ENCODE assay signal across 14 mouse cellular contexts in the genomic region with DNA sequence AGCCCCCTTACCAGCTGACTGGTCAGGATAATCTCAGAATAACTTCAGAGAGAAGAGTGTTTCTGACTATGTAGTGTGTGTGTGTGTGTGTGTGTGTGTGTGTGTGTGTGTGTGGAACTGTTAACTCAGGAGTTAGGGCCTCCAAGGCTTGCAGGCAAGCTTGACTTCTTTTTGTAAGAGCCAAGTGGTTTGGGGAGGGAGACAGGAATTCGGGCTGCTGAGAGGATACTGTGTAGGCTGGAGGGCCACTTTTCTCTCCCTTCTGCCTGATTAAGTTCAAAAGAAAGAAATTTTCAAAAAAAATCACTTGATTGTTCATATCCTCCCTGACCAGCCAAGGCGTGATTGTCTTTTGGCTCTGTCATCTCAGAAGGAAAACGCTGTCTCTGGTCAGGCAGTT. TPM values are rescaled to one million over a fixed set of nuclear protein-coding genes. Genes with fewer than 3 reads are reported as not detected.
DNase-seq lines count a peak whose midpoint lies in the region; ATAC-seq lines count a peak whose summit lies in the region.
"Had no signal": no experiment of that assay in that cellular context is flagged by ENCODE, and none has a peak within 500 bp of the region (broad histone marks: within the 10 kb centered on the region; RNA-seq: fewer than 3 reads in every experiment).

No protein-coding gene starts in this region.

- WGBS in forebrain, embryonic 10.5 days: 27% methylated on average over 3 of the region's 3 CpGs
- WGBS in forebrain, embryonic 15.5 days: 12% methylated on average over 3 of the region's 3 CpGs
- 76% methylated on average over 3 of the region's 3 CpGs for WGBS in limb, embryonic 13.5 days

- no peaks in the 10 kb centered on the region for H3K9me3 ChIP-seq in forebrain, embryonic 10.5 days
- no peaks in the 10 kb centered on the region for H3K9me3 ChIP-seq in forebrain, embryonic 15.5 days
- no peaks in the 10 kb centered on the region for H3K9me3 ChIP-seq in limb, embryonic 13.5 days

- H3K27ac ChIP-seq in forebrain, embryonic 10.5 days: peak overlapping the region; percentile 31
- H3K27ac ChIP-seq in forebrain, embryonic 15.5 days (replicated peaks): no peak overlapping the region
- no peak overlapping the region for H3K27ac ChIP-seq in limb, embryonic 13.5 days

- no peak for ATAC-seq in forebrain, embryonic 15.5 days (replicated peaks)
- ATAC-seq in limb, embryonic 13.5 days (ENCODE audit: low FRiP score, low read depth): no peak

- H3K27me3 ChIP-seq in forebrain, embryonic 10.5 days (ENCODE audit: poor library complexity, severe bottlenecking): peaks cover 28% of the 10 kb centered on the region
- no peaks in the 10 kb centered on the region for H3K27me3 ChIP-seq in forebrain, embryonic 15.5 days
- H3K27me3 ChIP-seq in limb, embryonic 13.5 days: 0 out of 2 replicates have a peak, but pooled peaks cover 6% of the 10 kb centered on the region

- peaks cover 63% of the 10 kb centered on the region for H3K4me1 ChIP-seq in forebrain, embryonic 10.5 days
- peaks cover 42% of the 10 kb centered on the region for H3K4me1 ChIP-seq in forebrain, embryonic 15.5 days
- peaks cover 64% of the 10 kb centered on the region for H3K4me1 ChIP-seq in limb, embryonic 13.5 days

- no peak overlapping the region for H3K4me2 ChIP-seq in forebrain, embryonic 15.5 days (replicated peaks)
- H3K4me2 ChIP-seq in limb, embryonic 13.5 days (replicated peaks): peak overlapping the region; percentile 45

- DNase-seq in forebrain, embryonic 10.5 days (ENCODE audit: extremely low spot score, low spot score): no peak
- DNase-seq in kidney, postnatal 14 days: peak; percentile 22
- no peak for DNase-seq in kidney, postnatal 36 days
- DNase-seq in Muller cell, postnatal 12 days (ENCODE audit: inconsistent ontology term): peak; percentile 84
- no peak for DNase-seq in adrenal gland, adult 2 months
- DNase-seq in thymus, postnatal 0 days (ENCODE audit: low spot score): no peak
- DNase-seq: kidney, postnatal 4 days; thymus, postnatal 25 days had no signal

- no peaks in the 10 kb centered on the region for H3K36me3 ChIP-seq in forebrain, embryonic 10.5 days (replicated peaks)
- H3K36me3 ChIP-seq in forebrain, embryonic 15.5 days: no peaks in the 10 kb centered on the region
- H3K36me3 ChIP-seq in limb, embryonic 13.5 days: no peaks in the 10 kb centered on the region

- H3K9ac ChIP-seq in forebrain, embryonic 15.5 days (replicated peaks): no peak overlapping the region
- H3K9ac ChIP-seq in limb, embryonic 13.5 days: peak overlapping the region; percentile 2; the same call in 1 of the 2 replicates

- H3K4me3 ChIP-seq in forebrain, embryonic 10.5 days: no peak overlapping the region
- no peak overlapping the region for H3K4me3 ChIP-seq in forebrain, embryonic 15.5 days
- peak overlapping the region; percentile 20; the same call in 1 of the 2 replicates for H3K4me3 ChIP-seq in limb, embryonic 13.5 days

RNA-seq across cellular contexts. Expression of gene Prelp, which starts 0.8 kb away (rescaled TPM):
- polyA plus RNA-seq in forebrain, embryonic 10.5 days (2016; fragmentation: Nextera tagmentation; extraction: Ambion mirVana): 0.36 and 0.90 TPM in 2 replicates
- polyA plus RNA-seq in forebrain, embryonic 15.5 days (2015; fragmentation: Nextera tagmentation; extraction: Ambion mirVana): 3.8 and 4.2 TPM in 2 replicates
- polyA plus RNA-seq in limb, embryonic 13.5 days (2015; fragmentation: Nextera tagmentation; extraction: Ambion mirVana): 9.9 and 10.6 TPM in 2 replicates
- total RNA-seq in adrenal gland, adult 2 months (2021): 10 to 100 TPM; 54.7 to 70.2 TPM
- 30.6 and 44.4 TPM in 2 replicates for polyA plus RNA-seq in adrenal gland, adult 2 months (2012; rRNA removed)
- polyA plus RNA-seq in thymus, postnatal 0 days (2015; fragmentation: Nextera tagmentation; extraction: Ambion mirVana): 1.1 and 1.6 TPM in 2 replicates
- total RNA-seq: hematopoietic stem cell, adult 5-6 weeks; MEL; neutrophil, adult 5-6 weeks had no signal

RNA-seq across cellular contexts. Expression of gene Optc, which starts 12.6 kb away (rescaled TPM):
- 1.2 and 2.3 TPM in 2 replicates for polyA plus RNA-seq in forebrain, embryonic 10.5 days (2016; fragmentation: Nextera tagmentation; extraction: Ambion mirVana)
- 1.6 and 2.2 TPM in 2 replicates for polyA plus RNA-seq in forebrain, embryonic 15.5 days (2015; fragmentation: Nextera tagmentation; extraction: Ambion mirVana)
- polyA plus RNA-seq in limb, embryonic 13.5 days (2015; fragmentation: Nextera tagmentation; extraction: Ambion mirVana): 0.74 and 0.81 TPM in 2 replicates
- 1 to 10 TPM in 1 of 2 experiments, under 1 TPM in 1; 0.98 to 1.0 TPM for total RNA-seq in adrenal gland, adult 2 months (2021)
- 0.83 and 1.3 TPM in 2 replicates for polyA plus RNA-seq in adrenal gland, adult 2 months (2012; rRNA removed)
- polyA plus RNA-seq in thymus, postnatal 0 days (2015; fragmentation: Nextera tagmentation; extraction: Ambion mirVana): 0.12 and 0.42 TPM in 2 replicates
- total RNA-seq: hematopoietic stem cell, adult 5-6 weeks; megakaryocyte, adult 5-6 weeks; neutrophil, adult 5-6 weeks had no signal

Comparison
In these comparisons a context has a peak if more than half of its experiments do, and no peak if none do; other contexts are left out.
1. DNase-seq: peak in kidney, postnatal 14 days (single experiment) and Muller cell, postnatal 12 days (single experiment); none in forebrain, embryonic 10.5 days (single experiment), kidney, postnatal 36 days (0 of 2), adrenal gland, adult 2 months (single experiment) and thymus, postnatal 0 days (single experiment).